Mouse (Mus musculus): ENCODE measurements around the gene Musk. TPM values are rescaled to one million over a fixed set of nuclear protein-coding genes. Genes with fewer than 3 reads are reported as not detected.

Gene Musk
- total and polyA plus RNA-seq, 2 experiments from 2014 or later, result 0.41 to 0.49 TPM

GRCm38 (mm10) chr4:58365321-58365720 lies 79.6 kb downstream of the Musk start:
- Histone ChIP-seq H3K9ac (replicated peaks; ENCODE audit: low read length, poor library complexity, severe bottlenecking) (no peak overlapping the region), H3K4me1 (ENCODE audit: insufficient read depth, low read length) (no peaks in the 10 kb centered on the region), H3K4me3 (ENCODE audit: low read depth, low read length) (no peak overlapping the region), H3K27me3 (ENCODE audit: insufficient read depth, low read length) (no peaks in the 10 kb centered on the region), H3K36me3 (ENCODE audit: insufficient read depth, low read length) (no peaks in the 10 kb centered on the region), H3K27ac (ENCODE audit: low read depth, low read length) (no peak overlapping the region), H3K4me2 (ENCODE audit: low read depth, low read length, poor library complexity, severe bottlenecking) (no peak overlapping the region), H3K9me3 (ENCODE audit: low read length) (no peaks in the 10 kb centered on the region)
- ATAC-seq (ENCODE audit: low FRiP score), result no peak
- 83% methylated on average over 6 of the region's 6 CpGs for WGBS
- no peak for DNase-seq (ENCODE audit: low spot score)
- no peak for TF ChIP-seq CTCF (IDR thresholded peaks at IDR 0.05)

- DNase-seq (ENCODE audit: low spot score) (no peak), ATAC-seq (ENCODE audit: low FRiP score) (no peak)
- WGBS, result 90% methylated on average over 1 of the region's 1 CpGs
- H3K36me3 ChIP-seq (ENCODE audit: insufficient read depth, low read length), result no peaks in the 10 kb centered on the region
- H3K27ac ChIP-seq (ENCODE audit: low read depth, low read length), result no peak overlapping the region
- H3K9ac ChIP-seq (replicated peaks; ENCODE audit: low read length, poor library complexity, severe bottlenecking), result no peak overlapping the region
- H3K27me3 ChIP-seq (ENCODE audit: insufficient read depth, low read length), result no peaks in the 10 kb centered on the region
- TF ChIP-seq CTCF (IDR thresholded peaks at IDR 0.05), result no peak
- H3K4me3 ChIP-seq (ENCODE audit: low read depth, low read length), result no peak overlapping the region
- H3K4me1 ChIP-seq (ENCODE audit: insufficient read depth, low read length), result no peaks in the 10 kb centered on the region
- no peaks in the 10 kb centered on the region for H3K9me3 ChIP-seq (ENCODE audit: low read length)
- no peak overlapping the region for H3K4me2 ChIP-seq (ENCODE audit: low read depth, low read length, poor library complexity, severe bottlenecking)
Observed at GRCm38 (mm10) chr4:58371106-58371505, 85.3 kb downstream of the Musk start.

GRCm38 (mm10) chr4:58373599-58373998 lies 87.8 kb downstream of the Musk start:
- Histone ChIP-seq H3K27me3 (ENCODE audit: insufficient read depth, low read length) (no peaks in the 10 kb centered on the region), H3K27ac (ENCODE audit: low read depth, low read length) (no peak overlapping the region), H3K9me3 (ENCODE audit: low read length) (no peaks in the 10 kb centered on the region), H3K9ac (replicated peaks; ENCODE audit: low read length, poor library complexity, severe bottlenecking) (no peak overlapping the region), H3K4me1 (ENCODE audit: insufficient read depth, low read length) (no peaks in the 10 kb centered on the region), H3K36me3 (ENCODE audit: insufficient read depth, low read length) (no peaks in the 10 kb centered on the region), H3K4me2 (ENCODE audit: low read depth, low read length, poor library complexity, severe bottlenecking) (no peak overlapping the region), H3K4me3 (ENCODE audit: low read depth, low read length) (no peak overlapping the region)
- WGBS, result 85% methylated on average over 10 of the region's 10 CpGs
- ATAC-seq (ENCODE audit: low FRiP score) (no peak), DNase-seq (ENCODE audit: low spot score) (peak; percentile 46)
- TF ChIP-seq CTCF (IDR thresholded peaks at IDR 0.05), result no peak

GRCm38 (mm10) chr4:58374141-58374870 lies 88.5 kb downstream of the Musk start:
- no peaks in the 10 kb centered on the region for H3K27me3 ChIP-seq (ENCODE audit: insufficient read depth, low read length)
- no peaks in the 10 kb centered on the region for H3K36me3 ChIP-seq (ENCODE audit: insufficient read depth, low read length)
- WGBS, result 89% methylated on average over 7 of the region's 7 CpGs
- H3K9me3 ChIP-seq (ENCODE audit: low read length), result no peaks in the 10 kb centered on the region
- DNase-seq (ENCODE audit: low spot score), result no peak
- H3K27ac ChIP-seq (ENCODE audit: low read depth, low read length), result no peak overlapping the region
- H3K4me2 ChIP-seq (ENCODE audit: low read depth, low read length, poor library complexity, severe bottlenecking), result no peak overlapping the region
- no peaks in the 10 kb centered on the region for H3K4me1 ChIP-seq (ENCODE audit: insufficient read depth, low read length)
- H3K4me3 ChIP-seq (ENCODE audit: low read depth, low read length), result no peak overlapping the region
- no peak for TF ChIP-seq CTCF (IDR thresholded peaks at IDR 0.05)
- no peak overlapping the region for H3K9ac ChIP-seq (replicated peaks; ENCODE audit: low read length, poor library complexity, severe bottlenecking)
- no peak for ATAC-seq (ENCODE audit: low FRiP score)

- no peak for ATAC-seq (ENCODE audit: low FRiP score)
- H3K27ac ChIP-seq (ENCODE audit: low read depth, low read length), result no peak overlapping the region
Observed at GRCm38 (mm10) chr4:58379186-58379585, 93.4 kb downstream of the Musk start.

GRCm38 (mm10) chr4:58400861-58401341 lies 115.1 kb downstream of the Musk start:
- H3K4me1 ChIP-seq (ENCODE audit: insufficient read depth, low read length), result no peaks in the 10 kb centered on the region
- no peaks in the 10 kb centered on the region for H3K9me3 ChIP-seq (ENCODE audit: low read length)
- WGBS, result 85% methylated on average over 12 of the region's 12 CpGs
- TF ChIP-seq CTCF (IDR thresholded peaks at IDR 0.05), result no peak
- DNase-seq (ENCODE audit: low spot score), result peak; percentile 72
- H3K27me3 ChIP-seq (ENCODE audit: insufficient read depth, low read length), result no peaks in the 10 kb centered on the region
- H3K27ac ChIP-seq (ENCODE audit: low read depth, low read length), result no peak overlapping the region
- no peak overlapping the region for H3K9ac ChIP-seq (replicated peaks; ENCODE audit: low read length, poor library complexity, severe bottlenecking)
- H3K4me3 ChIP-seq (ENCODE audit: low read depth, low read length), result no peak overlapping the region
- no peaks in the 10 kb centered on the region for H3K36me3 ChIP-seq (ENCODE audit: insufficient read depth, low read length)
- ATAC-seq (ENCODE audit: low FRiP score), result no peak
- no peak overlapping the region for H3K4me2 ChIP-seq (ENCODE audit: low read depth, low read length, poor library complexity, severe bottlenecking)

More at GRCm38 (mm10) chr4:58379186-58379585, 93.4 kb downstream of the Musk start:
- 89% methylated on average over 4 of the region's 4 CpGs for WGBS
- no peak for DNase-seq (ENCODE audit: low spot score)
- TF ChIP-seq CTCF (IDR thresholded peaks at IDR 0.05), result no peak
- H3K9me3 ChIP-seq (ENCODE audit: low read length), result no peaks in the 10 kb centered on the region
- H3K27me3 ChIP-seq (ENCODE audit: insufficient read depth, low read length), result no peaks in the 10 kb centered on the region
- no peak overlapping the region for H3K9ac ChIP-seq (replicated peaks; ENCODE audit: low read length, poor library complexity, severe bottlenecking)
- H3K36me3 ChIP-seq (ENCODE audit: insufficient read depth, low read length), result no peaks in the 10 kb centered on the region
- no peak overlapping the region for H3K4me2 ChIP-seq (ENCODE audit: low read depth, low read length, poor library complexity, severe bottlenecking)
- H3K4me1 ChIP-seq (ENCODE audit: insufficient read depth, low read length), result no peaks in the 10 kb centered on the region
- H3K4me3 ChIP-seq (ENCODE audit: low read depth, low read length), result no peak overlapping the region
